Mouse (Mus musculus) limb, embryonic 13.5 days (tissue): ENCODE measurements around the gene B3glct. TPM values are rescaled to one million over a fixed set of nuclear protein-coding genes. Genes with fewer than 3 reads are reported as not detected.
A peak's percentile ranks its signal among the peaks of the same experiment; 100 is the strongest.

Experiments used
- ATAC-seq: fragments of 200-750 bp; cut with Nextera tagmentation; 2 replicates; pipeline ENCODE4 v1.8.0; 2017; ENCODE audit warnings: low read depth, moderate number of reproducible peaks, moderate TSS enrichment; ENCODE audit not compliant: low FRiP score
- H3K27ac ChIP-seq: fragments of 300-500 bp; sonication (generic); 2 replicates; pipeline ENCODE4 v1.5.1; 2015; ENCODE audit warnings: inconsistent platforms, mild to moderate bottlenecking, moderate library complexity
- H3K27me3 ChIP-seq: fragments of 300-500 bp; sonication (generic); 2 replicates; pipeline ENCODE4 v1.6.1; 2015; ENCODE audit warnings: mild to moderate bottlenecking, inconsistent platforms
- H3K36me3 ChIP-seq: fragments of 300-500 bp; sonication (generic); 2 replicates; pipeline ENCODE4 v1.6.1; 2015; ENCODE audit warnings: inconsistent platforms, mild to moderate bottlenecking, moderate library complexity
- H3K4me1 ChIP-seq: fragments of 300-500 bp; sonication (generic); 2 replicates; pipeline ENCODE4 v1.6.1; 2015; ENCODE audit warnings: inconsistent platforms
- H3K4me2 ChIP-seq: fragments of 300-500 bp; sonication (generic); replicated peaks from 2 replicates; pipeline ENCODE4 v1.6.1; 2015; ENCODE audit warnings: inconsistent platforms, mild to moderate bottlenecking, moderate library complexity
- H3K4me3 ChIP-seq: fragments of 300-500 bp; sonication (generic); 2 replicates; pipeline ENCODE4 v1.5.1; 2015; ENCODE audit warnings: moderate library complexity, mild to moderate bottlenecking, inconsistent platforms
- H3K9ac ChIP-seq: fragments of 300-500 bp; sonication (generic); 2 replicates; pipeline ENCODE4 v1.6.1; 2015; ENCODE audit warnings: mild to moderate bottlenecking, inconsistent platforms
- H3K9me3 ChIP-seq: fragments of 300-500 bp; sonication (generic); 2 replicates; pipeline ENCODE4 v1.6.1; 2016; ENCODE audit warnings: inconsistent platforms
- WGBS: fragments of 180-500 bp; shearing (Covaris S2); methylation state at CpG from one replicate; pipeline ENCODE4 v1.1.7; 2015; 5-methylcytosine and 5-hydroxymethylcytosine counted together
- polyA plus RNA-seq: library from polyadenylated mRNA; unstranded; fragments of >200 nt; fragmentation: Nextera tagmentation; extraction: Ambion mirVana; gene quantifications from 2 replicates; pipeline ENCODE4 v1.2.1, GENCODE M21; 2015

B3glct gene
- polyA plus RNA-seq, 1 experiment from 2014 or later = 15.6 TPM

- Histone ChIP-seq H3K27ac (no peak overlapping the region), H3K36me3 (no peaks in the 10 kb centered on the region), H3K9me3 (no peaks in the 10 kb centered on the region), H3K27me3 (0 out of 2 replicates have a peak, but pooled peaks cover 3% of the 10 kb centered on the region), H3K4me1 (peaks cover 31% of the 10 kb centered on the region), H3K4me3 (peak overlapping the region; percentile 75), H3K4me2 (peak overlapping the region; percentile 95), H3K9ac (peak overlapping the region; percentile 89)
- no peak for ATAC-seq
- WGBS = 9% methylated on average over 12 of the region's 12 CpGs
Measured at GRCm38 (mm10) chr5:149679362-149679761, 1.3 kb downstream of the B3glct start.

GRCm38 (mm10) chr5:149679886-149680285 lies 1.9 kb downstream of the B3glct start:
- H3K27me3 ChIP-seq = 0 out of 2 replicates have a peak, but pooled peaks cover 3% of the 10 kb centered on the region
- H3K4me3 ChIP-seq = no peak overlapping the region
- no peak for ATAC-seq
- H3K9ac ChIP-seq = no peak overlapping the region
- no peaks in the 10 kb centered on the region for H3K36me3 ChIP-seq
- H3K4me1 ChIP-seq = peaks cover 27% of the 10 kb centered on the region
- no peak overlapping the region for H3K27ac ChIP-seq
- H3K9me3 ChIP-seq = no peaks in the 10 kb centered on the region
- WGBS = 49% methylated on average over 7 of the region's 7 CpGs
- peak overlapping the region; percentile 95 for H3K4me2 ChIP-seq

DNA sequence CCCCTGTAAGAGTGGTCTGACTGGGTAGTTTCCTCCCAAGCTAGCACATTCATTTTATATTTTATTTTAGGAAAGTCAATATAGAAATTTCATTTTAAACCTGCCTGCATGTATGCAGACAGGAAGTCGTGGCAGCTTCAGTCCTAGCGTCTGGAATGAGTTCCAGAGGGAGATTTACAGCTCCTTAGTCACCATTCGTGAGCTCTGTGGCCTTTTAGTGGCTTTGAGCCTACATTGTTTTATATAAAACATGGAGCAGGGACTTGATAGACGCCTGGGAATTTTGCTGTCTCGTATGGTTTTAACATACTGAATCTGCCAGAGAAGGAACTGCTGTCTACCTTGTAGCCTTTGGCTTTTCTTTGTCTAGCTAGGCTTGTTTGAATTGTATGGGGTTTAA lies 2.9 kb downstream of the B3glct start:
- no peak for ATAC-seq
- Histone ChIP-seq H3K27me3 (0 out of 2 replicates have a peak, but pooled peaks cover 3% of the 10 kb centered on the region), H3K9me3 (no peaks in the 10 kb centered on the region), H3K9ac (no peak overlapping the region), H3K4me3 (no peak overlapping the region), H3K36me3 (no peaks in the 10 kb centered on the region), H3K4me1 (peaks cover 18% of the 10 kb centered on the region), H3K4me2 (no peak overlapping the region), H3K27ac (no peak overlapping the region)
- 31% methylated on average over 5 of the region's 5 CpGs for WGBS

DNA sequence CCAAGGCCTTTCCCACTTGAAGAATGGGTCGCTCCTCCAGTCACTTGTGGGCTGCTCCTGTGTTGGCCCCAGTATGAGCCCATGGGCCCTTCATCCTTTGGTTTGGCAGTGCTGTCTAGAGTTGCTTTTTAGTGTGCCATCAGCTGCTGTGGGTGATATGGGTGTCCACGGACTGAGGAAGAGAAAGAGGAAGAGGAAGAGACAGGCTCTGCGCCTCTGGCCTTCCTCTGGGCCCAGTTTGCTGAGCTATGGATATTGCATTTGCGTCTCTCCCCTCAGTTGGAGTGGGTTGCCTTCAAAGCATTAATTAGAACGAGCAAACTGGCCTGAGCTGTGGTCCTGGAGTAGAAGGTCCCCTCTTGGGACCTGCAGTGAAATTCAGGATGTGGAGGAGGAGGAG lies 11.8 kb downstream of the B3glct start:
- H3K36me3 ChIP-seq = no peaks in the 10 kb centered on the region
- 0 out of 2 replicates have a peak, but pooled peaks cover 3% of the 10 kb centered on the region for H3K9me3 ChIP-seq
- H3K4me2 ChIP-seq = no peak overlapping the region
- ATAC-seq = no peak
- no peak overlapping the region for H3K27ac ChIP-seq
- peaks cover 10% of the 10 kb centered on the region for H3K4me1 ChIP-seq
- WGBS = 72% methylated on average over 5 of the region's 5 CpGs
- H3K4me3 ChIP-seq = no peak overlapping the region
- H3K27me3 ChIP-seq = no peaks in the 10 kb centered on the region
- no peak overlapping the region for H3K9ac ChIP-seq

- H3K27ac ChIP-seq = no peak overlapping the region
- H3K9me3 ChIP-seq = 0 out of 2 replicates have a peak, but pooled peaks cover 3% of the 10 kb centered on the region
- H3K27me3 ChIP-seq = no peaks in the 10 kb centered on the region
- peaks cover 10% of the 10 kb centered on the region for H3K36me3 ChIP-seq
- H3K9ac ChIP-seq = no peak overlapping the region
- WGBS = 78% methylated on average over 11 of the region's 11 CpGs
- no peak for ATAC-seq
- H3K4me2 ChIP-seq = no peak overlapping the region
- H3K4me3 ChIP-seq = no peak overlapping the region
- peaks cover 10% of the 10 kb centered on the region for H3K4me1 ChIP-seq
Measured at GRCm38 (mm10) chr5:149692548-149692947, 14.5 kb downstream of the B3glct start.

GRCm38 (mm10) chr5:149693200-149693599 lies 15.2 kb downstream of the B3glct start:
- Histone ChIP-seq H3K4me2 (no peak overlapping the region), H3K9ac (no peak overlapping the region), H3K27me3 (no peaks in the 10 kb centered on the region), H3K27ac (no peak overlapping the region), H3K4me1 (peaks cover 10% of the 10 kb centered on the region), H3K36me3 (peaks cover 14% of the 10 kb centered on the region), H3K4me3 (no peak overlapping the region), H3K9me3 (0 out of 2 replicates have a peak, but pooled peaks cover 3% of the 10 kb centered on the region)
- 73% methylated on average over 2 of the region's 2 CpGs for WGBS
- ATAC-seq = no peak

DNA sequence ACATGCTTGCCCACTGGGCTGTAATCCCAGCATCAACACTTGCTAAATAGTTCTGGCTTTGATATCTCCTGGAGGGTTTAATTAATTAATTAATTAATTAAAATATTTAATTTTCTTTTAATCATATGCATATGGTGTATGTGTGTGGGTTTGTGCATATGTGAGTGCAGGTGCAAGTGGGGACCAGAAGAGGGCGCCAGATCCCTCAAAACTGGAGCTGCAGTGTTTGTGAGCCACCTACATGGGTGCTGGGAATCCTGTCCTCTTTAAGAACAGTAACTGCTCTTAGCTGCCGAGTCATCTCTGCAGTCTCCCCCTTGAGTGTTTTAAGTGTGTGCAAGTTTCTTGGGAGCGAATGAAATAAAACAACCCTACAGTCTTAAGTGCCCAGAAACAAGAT lies 15.9 kb downstream of the B3glct start:
- WGBS = 78% methylated on average over 3 of the region's 3 CpGs
- no peaks in the 10 kb centered on the region for H3K27me3 ChIP-seq
- H3K36me3 ChIP-seq = peaks cover 14% of the 10 kb centered on the region
- H3K4me1 ChIP-seq = peaks cover 10% of the 10 kb centered on the region
- H3K9ac ChIP-seq = no peak overlapping the region
- ATAC-seq = no peak
- H3K9me3 ChIP-seq = 0 out of 2 replicates have a peak, but pooled peaks cover 3% of the 10 kb centered on the region
- H3K4me3 ChIP-seq = no peak overlapping the region
- H3K4me2 ChIP-seq = no peak overlapping the region
- no peak overlapping the region for H3K27ac ChIP-seq

DNA sequence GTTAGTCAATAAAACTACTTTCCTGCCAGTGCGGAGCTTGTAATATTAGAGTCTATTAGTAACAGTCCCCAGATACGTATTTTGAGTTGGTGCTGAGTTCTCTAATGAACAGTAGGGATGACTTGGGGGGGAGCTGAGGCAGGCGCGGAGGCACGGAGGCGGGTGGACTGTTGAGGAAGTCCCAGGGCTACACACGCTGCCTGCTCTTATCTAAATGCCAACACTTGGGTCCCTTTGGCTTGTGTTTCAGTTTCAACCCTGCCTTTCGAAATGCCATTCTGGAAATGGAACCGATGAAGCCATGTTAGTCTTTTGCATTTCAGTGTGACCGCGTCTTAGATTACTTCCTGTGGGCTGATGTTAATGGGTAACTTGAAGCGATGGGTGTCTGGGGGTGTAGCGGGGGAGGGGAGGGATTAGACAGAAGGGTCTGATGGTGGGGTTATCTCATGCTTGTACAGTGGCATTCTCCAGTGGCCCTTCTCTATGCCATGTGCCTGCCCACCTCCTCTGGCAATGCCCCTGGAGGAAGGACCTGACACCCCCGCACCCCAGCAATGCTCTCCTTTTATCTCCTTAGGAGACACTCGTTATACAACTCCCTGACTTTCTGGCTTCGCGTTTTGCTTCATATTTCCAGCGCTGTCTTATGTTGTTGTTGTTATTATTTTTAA lies 17.2 kb downstream of the B3glct start:
- Histone ChIP-seq H3K4me2 (no peak overlapping the region), H3K4me3 (no peak overlapping the region), H3K27ac (no peak overlapping the region), H3K27me3 (no peaks in the 10 kb centered on the region), H3K36me3 (peaks cover 14% of the 10 kb centered on the region), H3K4me1 (peaks cover 6% of the 10 kb centered on the region; the same call in 1 of the 2 replicates), H3K9me3 (0 out of 2 replicates have a peak, but pooled peaks cover 3% of the 10 kb centered on the region), H3K9ac (no peak overlapping the region)
- 79% methylated on average over 18 of the region's 18 CpGs for WGBS
- ATAC-seq = no peak

- Histone ChIP-seq H3K9me3 (peaks cover 15% of the 10 kb centered on the region; the same call in 1 of the 2 replicates), H3K4me1 (no peaks in the 10 kb centered on the region), H3K27me3 (no peaks in the 10 kb centered on the region), H3K27ac (no peak overlapping the region), H3K36me3 (peaks cover 24% of the 10 kb centered on the region), H3K4me2 (no peak overlapping the region), H3K4me3 (no peak overlapping the region), H3K9ac (no peak overlapping the region)
- no peak for ATAC-seq
Measured at GRCm38 (mm10) chr5:149702770-149703169, 24.7 kb downstream of the B3glct start.

- H3K36me3 ChIP-seq = peaks cover 22% of the 10 kb centered on the region
- no peak overlapping the region for H3K27ac ChIP-seq
- peaks cover 14% of the 10 kb centered on the region for H3K4me1 ChIP-seq
- peaks cover 6% of the 10 kb centered on the region; the same call in 1 of the 2 replicates for H3K27me3 ChIP-seq
- no peak overlapping the region for H3K4me3 ChIP-seq
- H3K9me3 ChIP-seq = peaks cover 14% of the 10 kb centered on the region
- WGBS = 92% methylated on average over 4 of the region's 4 CpGs
- no peak overlapping the region for H3K9ac ChIP-seq
- no peak for ATAC-seq
- no peak overlapping the region for H3K4me2 ChIP-seq
Measured at GRCm38 (mm10) chr5:149711545-149711944, 33.5 kb downstream of the B3glct start.

GRCm38 (mm10) chr5:149713170-149713774 lies 35.2 kb downstream of the B3glct start:
- Histone ChIP-seq H3K4me1 (peaks cover 14% of the 10 kb centered on the region), H3K4me2 (no peak overlapping the region), H3K27me3 (peaks cover 6% of the 10 kb centered on the region; the same call in 1 of the 2 replicates), H3K9me3 (peaks cover 8% of the 10 kb centered on the region), H3K4me3 (no peak overlapping the region), H3K36me3 (peaks cover 16% of the 10 kb centered on the region), H3K9ac (no peak overlapping the region), H3K27ac (no peak overlapping the region)
- WGBS = 53% methylated on average over 11 of the region's 11 CpGs
- ATAC-seq = no peak

GRCm38 (mm10) chr5:149713834-149714233 lies 35.8 kb downstream of the B3glct start:
- no peak for ATAC-seq
- H3K9me3 ChIP-seq = peaks cover 2% of the 10 kb centered on the region
- WGBS = 87% methylated on average over 16 of the region's 16 CpGs

More at GRCm38 (mm10) chr5:149713834-149714233, 35.8 kb downstream of the B3glct start:
- Histone ChIP-seq H3K36me3 (peaks cover 11% of the 10 kb centered on the region), H3K27me3 (peaks cover 6% of the 10 kb centered on the region; the same call in 1 of the 2 replicates), H3K4me2 (no peak overlapping the region), H3K9ac (no peak overlapping the region), H3K4me3 (no peak overlapping the region), H3K27ac (no peak overlapping the region), H3K4me1 (peaks cover 14% of the 10 kb centered on the region)
